8 mouse cellular contexts compared by ENCODE assay signal in genomic region chr8:80738388-80739154, GRCm38 (mm10). TPM values are rescaled to one million over a fixed set of nuclear protein-coding genes. Genes with fewer than 3 reads are reported as not detected.
DNase-seq lines count a peak whose midpoint lies in the region; ATAC-seq and TF ChIP-seq lines count a peak whose summit lies in the region.

No protein-coding gene starts in this region.

- no peaks in the 10 kb centered on the region for H3K36me3 ChIP-seq in embryonic facial prominence, embryonic 11.5 days (replicated peaks; ENCODE audit: control insufficient read depth, insufficient read depth, low read depth, low read length)
- H3K36me3 ChIP-seq in kidney, adult 2 months (ENCODE audit: control insufficient read depth, insufficient read depth, low read length): no peaks in the 10 kb centered on the region
- peaks cover 3% of the 10 kb centered on the region; the same call in 1 of the 2 replicates for H3K36me3 ChIP-seq in midbrain, postnatal 0 days (ENCODE audit: insufficient read depth, low read length)

- DNase-seq in 3T3-L1 (ENCODE audit: low read depth, low spot score) (peak; percentile 31), liver (peak; percentile 73)
- DNase-seq in adrenal gland, postnatal 25 days: peak; percentile 53
- DNase-seq in embryonic facial prominence, embryonic 11.5 days (ENCODE audit: low spot score): peak; percentile 57
- peak; percentile 95 for DNase-seq in heart, adult 11 months
- peak; percentile 17 for DNase-seq in kidney, adult 2 months
- peak; percentile 68 for DNase-seq in midbrain, postnatal 0 days (ENCODE audit: low spot score)
- DNase-seq in spleen, postnatal 36 days (ENCODE audit: low spot score in 2 of 2): peak; percentile 47 to 48

- under 1% methylated on average over 74 of the region's 84 CpGs for WGBS in embryonic facial prominence, embryonic 11.5 days
- under 1% methylated on average over 84 of the region's 84 CpGs for WGBS in kidney, adult 2 months
- under 1% methylated on average over 63 of the region's 84 CpGs for WGBS in midbrain, postnatal 0 days

- no peak for TF ChIP-seq POLR2A in kidney, adult 2 months (IDR thresholded peaks at IDR 0.05; ENCODE audit: low read depth, low read length)

- H3K4me2 ChIP-seq in embryonic facial prominence, embryonic 11.5 days (ENCODE audit: low read depth, low read length): peak overlapping the region; percentile 76
- H3K4me2 ChIP-seq in midbrain, postnatal 0 days (ENCODE audit: low read depth, low read length, poor library complexity, severe bottlenecking): peak overlapping the region; percentile 64

- no peaks in the 10 kb centered on the region for H3K4me1 ChIP-seq in embryonic facial prominence, embryonic 11.5 days (ENCODE audit: control insufficient read depth, insufficient read depth, low read length)
- no peaks in the 10 kb centered on the region for H3K4me1 ChIP-seq in kidney, adult 2 months (ENCODE audit: control insufficient read depth, insufficient read depth, low read length)
- H3K4me1 ChIP-seq in midbrain, postnatal 0 days (ENCODE audit: insufficient read depth, low read length): no peaks in the 10 kb centered on the region

- H3K4me3 ChIP-seq in embryonic facial prominence, embryonic 11.5 days (ENCODE audit: low read depth, low read length): peak overlapping the region; percentile 92
- H3K4me3 ChIP-seq in kidney, adult 2 months (ENCODE audit: insufficient read depth, low read depth, low read length): peak overlapping the region; percentile 85
- H3K4me3 ChIP-seq in midbrain, postnatal 0 days (ENCODE audit: low read depth, low read length): peak overlapping the region; percentile 75

- no peak for TF ChIP-seq CTCF in kidney, adult 2 months (conservative IDR thresholded peaks at IDR 0.05; ENCODE audit: insufficient read depth, insufficient read length, low read depth, low read length)
- no peak; the same call in 1 of the 2 replicates for TF ChIP-seq CTCF in midbrain, postnatal 0 days (IDR thresholded peaks at IDR 0.05)

- peak overlapping the region; percentile 97 for H3K9ac ChIP-seq in embryonic facial prominence, embryonic 11.5 days (replicated peaks; ENCODE audit: low read length)
- peak overlapping the region; percentile 67 for H3K9ac ChIP-seq in midbrain, postnatal 0 days (replicated peaks; ENCODE audit: low read length, poor library complexity, severe bottlenecking)

- no peaks in the 10 kb centered on the region for H3K27me3 ChIP-seq in embryonic facial prominence, embryonic 11.5 days (ENCODE audit: control insufficient read depth, insufficient read depth, low read length)
- H3K27me3 ChIP-seq in kidney, adult 2 months (replicated peaks; ENCODE audit: control insufficient read depth, insufficient read depth, low read length): no peaks in the 10 kb centered on the region
- no peaks in the 10 kb centered on the region for H3K27me3 ChIP-seq in midbrain, postnatal 0 days (ENCODE audit: insufficient read depth, low read length)

- ATAC-seq in embryonic facial prominence, embryonic 11.5 days (replicated peaks; ENCODE audit: insufficient number of reproducible peaks, low FRiP score, low TSS enrichment, low read depth): peak; percentile 76
- peak; percentile 68 for ATAC-seq in midbrain, postnatal 0 days (ENCODE audit: low FRiP score)

- no peaks in the 10 kb centered on the region for H3K9me3 ChIP-seq in embryonic facial prominence, embryonic 11.5 days (replicated peaks; ENCODE audit: control insufficient read depth, low read length)
- no peaks in the 10 kb centered on the region for H3K9me3 ChIP-seq in midbrain, postnatal 0 days (ENCODE audit: low read length)

- H3K27ac ChIP-seq in embryonic facial prominence, embryonic 11.5 days (replicated peaks; ENCODE audit: low read depth, low read length): peak overlapping the region; percentile 99
- H3K27ac ChIP-seq in kidney, adult 2 months (ENCODE audit: insufficient read depth, low read depth, low read length): peak overlapping the region; percentile 96
- peak overlapping the region; percentile 89 for H3K27ac ChIP-seq in midbrain, postnatal 0 days (ENCODE audit: low read depth, low read length)

RNA-seq across cellular contexts. Expression of gene Smarca5, which starts 0.7 kb away (rescaled TPM):
- 61.4 and 77.5 TPM in 2 replicates for total RNA-seq in adrenal gland, postnatal 25 days (2021)
- 138 and 161 TPM in 2 replicates for polyA plus RNA-seq in embryonic facial prominence, embryonic 11.5 days (2014; fragmentation: Nextera tagmentation; extraction: Ambion mirVana)
- polyA plus RNA-seq in kidney, adult 2 months (2012; rRNA removed): 3.9 and 4.5 TPM in 2 replicates
- 30.5 and 36.5 TPM in 2 replicates for total RNA-seq in midbrain, postnatal 0 days (2014; rRNA removed)
- 23.8 and 28.9 TPM in 2 replicates for polyA plus RNA-seq in midbrain, postnatal 0 days (2015; fragmentation: Nextera tagmentation; extraction: Ambion mirVana)

Comparison
In these comparisons a context has a peak if more than half of its experiments do, and no peak if none do; other contexts are left out.
1. Peak in every context shown above with its lines: DNase-seq, ATAC-seq, H3K4me3 ChIP-seq and H3K27ac ChIP-seq.
2. DNase-seq: peak in every context shown above with its lines; median percentile 95 in heart, adult 11 months; 73 in liver; 68 in midbrain, postnatal 0 days; 57 in embryonic facial prominence, embryonic 11.5 days; 53 in adrenal gland, postnatal 25 days; 48 in spleen, postnatal 36 days; 31 in 3T3-L1; 17 in kidney, adult 2 months.